Mouse (Mus musculus) heart, postnatal 0 days (tissue): ENCODE measurements at regions not wholly inside any gene's neighbourhood (a gene's known extent, or its start where the extent isn't known, plus 50 kb on each side); places are given as distances from the start of the nearest gene placed in this dataset.

ENCODE experiments used
- CTCF ChIP-seq: IDR thresholded peaks from 2 replicates; pipeline ENCODE4 v1.5.1; 2016; ENCODE audit warnings: antibody characterized with exemption, control low read depth, low read depth
- EP300 ChIP-seq: IDR thresholded peaks from 2 replicates; pipeline ENCODE4 v1.6.1; 2016; ENCODE audit warnings: antibody characterized with exemption, low read depth

GRCm38 (mm10) chr13:42383099-42383498 lies 81.8 kb downstream of the Edn1 start:
- TF ChIP-seq CTCF, result no peak
- TF ChIP-seq EP300, result no peak
